Mouse (Mus musculus): ENCODE measurements at regions not wholly inside any gene's neighbourhood (a gene's known extent, or its start where the extent isn't known, plus 50 kb on each side); places are given as distances from the start of the nearest gene placed in this dataset.

DNA sequence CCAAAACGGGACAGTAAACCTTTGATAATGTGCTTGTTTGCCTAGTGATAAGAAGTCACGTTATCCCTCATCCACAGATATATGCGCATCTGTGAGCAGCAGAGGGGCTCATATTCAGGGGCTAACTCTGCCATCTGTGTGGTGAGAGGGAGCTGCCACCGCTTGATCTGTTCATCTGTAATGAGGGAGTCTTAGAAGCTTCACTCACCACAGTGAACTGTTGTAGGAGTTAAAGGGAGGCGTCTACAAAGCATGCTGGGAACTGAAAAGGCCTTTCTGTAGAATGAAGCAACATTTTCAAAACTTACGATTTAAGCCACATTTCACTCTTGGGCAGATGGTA lies 324.1 kb upstream of the 1700056E22Rik start:
- no peak for DNase-seq

DNA sequence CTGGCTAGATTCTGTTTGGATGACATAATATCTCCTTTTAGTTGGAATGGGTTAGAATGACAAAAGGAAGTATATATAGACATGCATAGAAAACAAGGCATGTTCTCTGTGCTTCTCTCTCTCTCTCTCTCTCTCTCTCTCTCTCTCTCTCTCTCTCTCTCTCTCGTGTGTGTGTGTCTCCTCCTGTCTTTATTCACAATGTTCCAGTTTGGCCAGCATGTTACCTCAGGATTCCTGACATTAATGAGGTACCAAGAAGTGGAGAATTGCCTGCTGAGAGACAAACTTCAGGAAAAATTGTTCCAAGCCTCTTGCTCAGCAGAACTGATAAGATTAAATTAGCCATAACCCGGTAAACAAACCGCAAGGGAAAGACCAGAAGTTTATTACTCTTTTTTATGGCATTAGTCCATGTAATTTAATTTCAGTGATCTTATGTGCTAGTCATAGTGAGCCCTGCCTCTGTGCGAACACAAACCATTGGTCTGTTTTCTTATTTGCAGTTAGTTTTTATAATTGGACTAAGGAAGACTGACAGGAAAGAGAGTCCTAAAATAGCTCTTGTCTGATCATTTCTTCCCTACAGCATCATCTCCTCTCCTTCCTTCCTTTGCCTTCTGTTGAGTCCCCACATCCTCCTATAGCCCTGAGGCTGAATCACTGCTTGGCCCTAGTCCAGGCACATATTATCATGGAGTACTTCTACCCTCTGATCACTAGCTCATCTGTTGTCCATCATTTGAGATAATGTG lies 323.5 kb upstream of the 1700056E22Rik start:
- no peak for DNase-seq

GRCm38 (mm10) chr1:184353832-184354449 lies 319.8 kb upstream of the 1700056E22Rik start:
- DNase-seq, result no peak

DNA sequence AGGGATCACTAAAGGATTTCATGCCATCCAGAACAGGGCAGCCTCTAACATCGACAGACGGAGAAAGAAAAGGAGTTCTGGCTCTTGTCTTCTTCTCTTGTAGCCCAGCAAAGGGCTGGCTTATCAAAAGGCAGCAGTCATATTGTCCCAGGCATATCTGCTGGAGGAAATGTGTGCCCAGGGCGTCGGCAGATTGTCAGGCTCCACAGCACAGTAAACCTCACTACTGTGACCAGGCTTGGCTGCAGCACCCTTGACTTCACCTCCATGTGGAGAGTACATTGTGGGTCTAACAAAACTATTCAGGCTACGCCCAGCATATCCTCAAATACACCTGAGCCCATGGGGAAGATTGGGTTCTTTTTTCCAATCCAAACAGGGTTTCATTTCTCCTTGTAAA lies 317.7 kb upstream of the 1700056E22Rik start:
- DNase-seq, result no peak

DNA sequence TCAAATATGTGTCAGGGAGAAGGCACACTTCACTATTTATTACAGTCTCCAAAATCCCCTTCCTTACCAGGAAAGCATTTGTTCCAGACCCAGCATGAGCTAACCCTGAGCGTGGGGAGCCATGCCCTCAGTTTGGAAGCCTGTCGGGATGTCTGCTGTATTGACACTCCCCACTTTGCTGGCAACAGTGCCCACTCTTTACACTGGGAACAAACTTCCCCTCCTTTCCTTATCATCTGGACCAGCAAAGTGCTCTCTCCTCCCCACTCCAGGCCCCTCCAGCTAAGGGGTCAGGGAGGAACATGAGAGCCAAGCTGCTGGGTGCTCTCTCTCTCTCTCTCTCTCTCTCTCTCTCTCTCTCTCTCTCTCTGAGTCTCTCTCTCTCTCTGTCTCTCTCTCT lies 310.7 kb upstream of the 1700056E22Rik start:
- no peak for DNase-seq

DNA sequence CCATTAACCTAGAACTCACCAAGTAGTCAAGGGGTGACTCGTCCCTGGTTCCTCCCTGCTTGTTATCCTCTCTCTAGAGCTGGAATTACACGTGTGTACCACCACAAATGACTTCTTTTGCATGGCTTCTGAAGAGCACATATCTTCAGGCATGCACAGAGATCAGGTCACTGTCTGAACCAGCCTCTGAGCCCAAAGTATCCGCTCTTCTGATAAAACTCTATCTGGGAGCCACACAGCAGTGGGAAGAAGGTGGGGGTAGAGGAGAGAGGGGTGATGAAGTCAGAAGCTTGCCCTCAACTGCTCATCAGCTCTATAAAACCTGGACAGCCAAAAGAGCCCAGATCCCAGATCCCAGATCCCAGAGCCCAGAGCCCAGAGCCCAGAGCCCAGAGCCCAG lies 301.9 kb upstream of the 1700056E22Rik start:
- no peak for DNase-seq

DNA sequence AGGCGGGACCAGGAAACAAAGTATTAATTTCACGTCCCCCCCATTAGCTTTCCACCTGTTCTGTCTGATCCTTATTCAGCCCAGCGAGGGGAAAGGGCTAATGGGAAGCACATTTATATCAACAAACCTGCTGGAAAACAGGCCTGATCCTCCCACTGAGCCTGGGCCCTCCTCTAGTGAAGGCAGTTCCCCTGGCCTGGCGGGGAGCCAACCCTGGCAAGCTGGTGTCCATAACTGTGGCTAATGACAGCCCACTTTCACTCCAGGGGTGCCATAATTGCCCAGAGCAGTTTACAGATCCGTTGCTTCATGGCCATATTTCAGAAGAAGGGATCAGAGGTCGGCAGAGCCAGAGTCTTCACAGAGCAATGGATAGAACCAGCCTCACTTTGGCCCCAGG lies 301.2 kb upstream of the 1700056E22Rik start:
- DNase-seq, result peak in 1 of 2 experiments; percentile 7

DNA sequence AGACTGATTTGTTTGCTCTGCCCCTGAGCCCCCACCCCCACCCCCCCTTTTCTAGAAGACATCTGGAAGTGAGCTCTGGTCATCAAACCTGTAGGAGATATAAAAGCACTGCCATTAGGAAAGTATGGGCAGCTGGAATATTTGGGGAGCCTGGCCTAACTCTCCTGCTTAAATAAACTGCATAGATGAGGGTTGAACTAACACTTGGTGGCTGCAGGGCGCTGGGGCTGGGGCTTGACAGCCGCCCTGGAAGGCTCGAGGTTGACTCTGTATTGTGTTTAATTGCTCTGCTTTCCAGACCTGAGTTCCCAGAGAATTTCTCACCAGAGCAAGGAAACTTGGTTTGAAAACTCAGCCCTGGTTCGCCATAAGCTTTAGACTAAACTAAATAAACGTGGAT lies 300.7 kb upstream of the 1700056E22Rik start:
- DNase-seq, result no peak

DNA sequence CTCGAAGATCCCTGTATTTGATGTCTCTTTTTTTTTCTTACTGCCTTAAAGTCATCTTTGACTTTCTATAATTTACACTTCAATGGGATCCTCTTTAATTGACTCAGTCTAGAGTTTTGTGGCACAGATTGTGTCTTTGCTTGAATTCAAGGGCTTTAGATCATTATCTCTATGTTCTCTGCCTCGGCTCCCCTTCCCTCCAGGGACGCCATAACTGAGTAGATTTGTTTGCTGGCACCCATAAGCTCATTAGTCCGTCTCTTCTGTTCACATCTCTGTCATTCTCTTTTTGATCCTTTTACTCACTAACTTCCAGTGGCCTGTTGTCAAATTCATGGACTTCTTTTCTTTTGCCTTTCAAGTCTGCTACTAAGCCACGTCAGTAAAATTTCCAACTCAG lies 299.0 kb upstream of the 1700056E22Rik start:
- DNase-seq, result no peak

DNA sequence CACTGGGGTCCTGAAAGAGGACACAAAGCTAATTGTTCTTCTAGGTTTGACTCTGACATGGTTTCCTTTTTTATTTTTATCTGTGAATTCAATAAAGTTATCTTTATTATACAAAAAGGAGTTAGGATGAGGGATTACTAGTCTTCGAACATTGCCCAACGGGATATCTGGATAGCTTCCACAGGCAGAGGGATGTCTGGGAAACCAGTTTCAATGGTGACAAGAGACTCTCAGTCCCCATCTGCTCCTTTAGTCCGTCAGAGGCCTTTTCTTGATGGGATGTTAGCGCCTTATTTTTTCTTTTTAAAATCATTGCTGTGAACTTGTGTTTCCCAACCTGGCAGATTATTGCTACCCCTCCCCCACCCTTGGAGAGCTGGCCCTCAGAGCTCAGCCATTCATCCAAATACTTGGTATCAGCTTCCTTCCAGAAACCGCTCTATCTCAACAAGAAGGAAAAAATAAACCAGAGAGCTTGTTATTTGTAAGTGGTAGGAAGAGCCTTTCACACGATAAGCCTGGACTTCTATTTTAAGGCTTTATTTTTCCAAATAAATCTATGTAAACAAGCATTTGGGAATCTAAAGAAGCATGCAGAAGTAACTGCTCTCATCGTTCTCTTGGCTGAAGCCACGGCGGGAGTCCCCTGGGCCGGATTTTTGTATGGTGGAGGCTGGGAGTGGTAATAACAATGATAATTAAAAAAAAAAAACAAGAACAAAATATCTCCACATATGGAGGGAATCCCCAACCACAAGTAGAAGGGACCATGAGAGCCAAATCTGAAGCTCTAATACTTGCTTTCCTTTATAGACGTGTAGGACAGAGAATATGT lies 296.6 kb upstream of the 1700056E22Rik start:
- DNase-seq, result no peak

DNA sequence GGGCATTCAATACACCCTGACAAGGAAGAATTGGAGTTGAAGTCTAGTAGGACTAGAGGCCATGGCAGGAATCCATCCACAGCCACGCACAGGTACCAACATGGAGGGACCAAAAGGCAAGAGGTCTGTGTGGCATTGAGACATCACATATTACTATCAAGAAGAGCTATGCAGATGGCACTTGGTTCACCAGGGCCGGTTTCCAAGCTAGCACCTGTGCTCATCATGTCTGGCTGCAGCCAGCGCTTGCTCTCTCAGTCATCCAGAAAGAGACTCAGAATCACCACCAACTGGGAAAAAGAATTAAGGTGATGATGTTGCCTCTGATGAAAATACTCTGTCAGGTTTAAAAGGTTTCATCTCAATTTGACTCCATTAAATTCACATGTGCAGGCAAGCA lies 292.1 kb upstream of the 1700056E22Rik start:
- DNase-seq, result peak in 1 of 2 experiments; percentile 9

DNA sequence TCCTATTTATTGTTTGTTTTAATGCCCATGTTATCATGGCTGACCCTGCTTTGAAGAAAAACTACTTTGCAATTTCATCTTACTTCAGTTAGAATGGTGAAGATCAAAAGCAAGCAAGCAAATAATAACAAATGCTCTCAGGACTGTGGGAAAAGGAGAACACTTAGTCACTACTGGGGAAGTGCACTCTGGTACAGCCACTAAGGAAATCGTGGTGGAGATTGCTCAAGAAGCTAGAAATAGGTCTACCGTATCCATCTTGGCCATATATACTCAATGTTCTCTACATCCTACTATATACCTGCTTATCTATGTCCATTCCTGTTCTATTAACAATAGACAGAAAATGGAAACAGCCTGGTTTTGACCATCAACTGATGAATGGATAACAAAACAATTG lies 290.1 kb upstream of the 1700056E22Rik start:
- DNase-seq, result no peak

GRCm38 (mm10) chr1:184320521-184321177 lies 286.5 kb upstream of the 1700056E22Rik start:
- no peak for DNase-seq

GRCm38 (mm10) chr1:184310185-184310815 lies 276.2 kb upstream of the 1700056E22Rik start:
- no peak for DNase-seq

GRCm38 (mm10) chr1:184304813-184305212 lies 270.7 kb upstream of the 1700056E22Rik start:
- no peak for DNase-seq

DNA sequence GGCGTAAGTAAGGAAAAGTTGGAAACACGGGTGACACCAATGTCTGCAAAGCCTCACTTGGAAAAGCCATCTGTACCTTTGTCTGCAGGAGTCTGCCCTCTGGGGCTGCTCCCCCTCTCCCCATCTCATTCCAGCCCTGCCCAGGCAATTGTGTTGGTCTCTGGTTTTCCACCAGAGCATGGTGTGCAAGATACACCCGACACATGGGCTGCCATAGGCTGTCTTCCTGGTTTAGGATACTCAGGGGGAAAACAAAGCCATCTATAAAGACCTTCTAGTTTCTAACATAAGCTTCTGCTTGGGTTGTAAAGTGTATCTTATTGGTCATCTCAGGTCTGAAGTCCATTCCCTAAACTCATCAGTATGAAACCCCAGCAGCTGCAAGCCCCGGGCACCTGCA lies 270.1 kb upstream of the 1700056E22Rik start:
- no peak for DNase-seq

GRCm38 (mm10) chr1:184298701-184299100 lies 264.6 kb upstream of the 1700056E22Rik start:
- DNase-seq, result no peak

DNA sequence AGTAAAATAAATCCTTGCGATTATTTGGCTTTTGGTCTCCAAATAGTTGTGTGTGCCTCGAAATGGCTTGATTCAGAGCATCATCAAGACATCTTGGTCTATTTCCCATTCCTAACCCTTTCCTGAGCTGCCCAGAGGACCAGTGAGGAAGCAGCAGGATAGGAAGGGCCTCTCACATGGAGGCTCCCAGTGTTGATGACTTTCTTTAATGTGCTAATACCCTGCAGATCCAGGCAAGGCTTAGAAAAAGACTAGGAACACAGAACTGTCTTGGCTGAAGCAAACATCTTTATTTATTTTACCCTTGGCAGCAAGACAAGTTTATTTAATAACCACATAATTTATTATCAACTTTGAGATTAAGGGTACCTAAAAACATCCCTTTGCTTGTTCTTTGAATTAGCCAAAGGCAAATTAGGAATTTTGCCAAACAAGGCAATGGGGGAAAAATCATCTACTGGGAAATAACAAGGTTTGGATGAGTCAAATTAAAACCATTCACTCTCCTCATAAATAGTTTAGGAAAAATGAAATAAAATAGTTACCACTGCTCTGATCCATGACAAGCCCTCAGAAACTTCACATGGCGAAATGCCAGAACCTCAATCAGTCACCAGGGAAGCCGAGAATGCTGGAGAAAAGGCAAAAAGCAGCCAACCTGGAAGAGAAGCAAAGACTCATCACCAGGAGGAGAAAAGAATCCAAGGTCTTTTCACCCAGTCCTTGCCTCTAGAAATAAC lies 263.1 kb upstream of the 1700056E22Rik start:
- DNase-seq, result no peak

DNA sequence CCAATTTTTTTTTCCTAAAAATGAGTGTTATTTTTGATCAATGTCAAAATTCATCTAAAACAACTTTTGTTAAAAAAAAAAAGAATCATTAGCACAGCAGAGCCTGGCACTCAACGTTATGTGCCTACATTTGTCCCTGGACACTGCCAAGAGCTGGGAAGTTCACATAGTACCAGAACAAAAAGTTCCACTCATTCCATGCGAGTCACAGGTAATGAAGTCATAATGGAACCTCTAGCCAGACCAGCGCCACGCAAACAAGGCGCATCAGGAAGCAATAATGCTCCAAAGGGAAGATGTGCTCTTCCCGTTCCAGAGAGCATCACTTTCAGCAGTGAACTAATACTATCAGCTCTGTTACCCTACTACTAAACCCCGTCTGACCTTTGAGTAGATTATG lies 257.0 kb upstream of the 1700056E22Rik start:
- no peak for DNase-seq

DNA sequence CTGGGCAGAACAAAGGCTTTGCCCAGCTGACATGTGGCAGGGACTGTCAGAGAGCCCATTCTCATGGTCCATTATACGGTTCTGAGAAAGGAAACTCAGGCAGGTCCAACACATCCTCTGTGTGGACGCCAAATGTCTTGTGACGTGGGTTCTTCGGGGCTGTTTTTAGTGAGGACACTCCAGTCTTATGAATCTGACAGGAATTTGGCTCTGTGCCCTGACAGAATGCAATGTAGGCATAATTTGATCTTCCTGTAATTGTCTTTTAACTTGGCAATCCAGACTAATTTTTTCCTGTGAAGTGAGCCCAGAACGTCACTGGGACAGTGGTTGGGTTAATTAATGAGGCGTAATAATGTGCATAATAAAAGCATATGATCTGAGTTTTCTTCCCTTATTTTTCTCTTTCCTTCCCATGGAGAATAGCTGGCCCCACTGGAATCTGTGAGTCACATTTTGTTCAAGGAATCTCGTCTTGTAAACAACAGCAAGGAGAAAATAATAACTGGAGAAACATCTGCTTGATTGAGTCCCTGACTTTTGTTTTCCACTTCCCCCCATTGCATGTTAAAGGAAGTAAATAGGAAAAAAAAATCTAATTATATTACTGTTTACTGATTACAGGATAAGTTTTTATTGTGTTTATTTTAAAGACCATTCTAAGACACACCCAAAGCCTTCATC lies 255.8 kb upstream of the 1700056E22Rik start:
- no peak for DNase-seq

DNA sequence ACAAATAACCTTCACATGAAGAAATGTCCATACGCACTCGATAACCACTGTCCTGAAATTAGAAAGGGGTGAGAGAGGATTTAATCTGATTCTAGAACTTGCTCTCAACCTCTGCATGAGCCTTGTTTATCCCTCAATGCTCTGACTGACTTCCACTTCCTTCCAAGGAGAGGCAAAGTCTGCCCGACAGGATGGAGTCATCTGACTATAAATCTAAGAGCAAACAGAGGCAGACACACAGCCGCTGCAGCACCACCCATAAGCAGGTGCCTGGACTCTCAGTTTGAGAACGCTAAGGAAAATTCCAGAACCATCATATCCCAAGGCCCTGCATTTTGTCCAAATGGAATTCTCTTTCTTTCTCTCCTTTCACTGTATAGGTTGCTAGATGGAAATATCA lies 247.7 kb upstream of the 1700056E22Rik start:
- DNase-seq, result no peak

DNA sequence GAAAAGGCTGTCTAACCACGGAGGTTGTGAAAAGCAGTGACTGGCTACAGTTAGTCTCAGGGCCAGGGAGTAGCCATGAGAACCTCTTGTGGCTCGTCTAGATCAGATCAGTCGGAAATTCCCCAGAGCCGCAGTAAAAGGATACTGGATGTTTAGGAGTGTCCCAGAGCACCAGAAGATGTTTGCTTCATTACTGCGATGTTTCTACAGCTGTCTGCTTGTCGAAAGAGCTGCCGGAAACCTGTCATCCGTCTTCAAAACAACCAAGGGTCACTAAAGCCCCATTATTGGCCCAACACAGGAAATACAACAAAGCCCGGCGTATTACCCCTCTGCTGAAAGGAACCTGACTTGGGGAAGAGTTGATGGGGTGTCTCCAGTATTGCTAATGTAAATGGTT lies 245.2 kb upstream of the 1700056E22Rik start:
- DNase-seq, result no peak

Measured in cerebellum, adult 18-20 months (tissue).